ENCODE assay signal across 8 mouse cellular contexts in the genomic region with DNA sequence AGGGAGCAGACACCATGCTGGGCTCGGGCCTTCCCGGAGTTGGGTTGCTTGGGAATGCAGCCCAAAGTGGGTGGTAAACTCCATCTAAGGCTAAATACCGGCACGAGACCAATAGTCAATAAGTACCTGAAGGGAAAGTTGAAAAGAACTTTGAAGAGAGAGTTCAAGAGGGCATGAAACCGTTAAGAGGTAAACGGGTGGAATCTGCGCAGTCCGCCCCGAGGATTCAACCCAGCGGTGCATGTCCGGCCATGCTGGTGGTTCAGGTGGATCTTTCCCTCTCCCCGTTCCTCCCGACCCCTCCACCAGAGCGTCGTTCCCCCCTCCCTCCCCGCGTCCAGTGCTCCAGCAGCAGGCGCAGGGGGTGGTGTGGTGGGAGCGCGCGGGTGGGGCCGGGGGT.
A peak's percentile ranks its signal among the peaks of the same experiment; 100 is the strongest.
DNase-seq lines count a peak whose midpoint lies in the region; ATAC-seq lines count a peak whose summit lies in the region.

No protein-coding gene starts in this region.

- no peaks in the 10 kb centered on the region for H3K27me3 ChIP-seq in hindbrain, embryonic 10.5 days (ENCODE audit: insufficient read depth, poor library complexity, severe bottlenecking)
- no peaks in the 10 kb centered on the region for H3K27me3 ChIP-seq in limb, embryonic 11.5 days (ENCODE audit: control insufficient read depth, insufficient read depth, low read length)
- no peaks in the 10 kb centered on the region for H3K27me3 ChIP-seq in midbrain, embryonic 12.5 days

- intact Hi-C loops in left cerebral cortex, postnatal 36 days (cut with DNase I): no loop called here

- no peak overlapping the region for H3K27ac ChIP-seq in hindbrain, embryonic 10.5 days
- no peak overlapping the region for H3K27ac ChIP-seq in limb, embryonic 11.5 days (replicated peaks; ENCODE audit: low read depth, low read length)
- no peak overlapping the region for H3K27ac ChIP-seq in midbrain, embryonic 12.5 days (replicated peaks)

- H3K4me1 ChIP-seq in hindbrain, embryonic 10.5 days (replicated peaks): no peaks in the 10 kb centered on the region
- no peaks in the 10 kb centered on the region for H3K4me1 ChIP-seq in limb, embryonic 11.5 days (ENCODE audit: control insufficient read depth, insufficient read depth, low read length)
- no peaks in the 10 kb centered on the region for H3K4me1 ChIP-seq in midbrain, embryonic 12.5 days

- no peak overlapping the region for H3K4me2 ChIP-seq in limb, embryonic 11.5 days (ENCODE audit: low read depth, severe bottlenecking)
- no peak overlapping the region for H3K4me2 ChIP-seq in midbrain, embryonic 12.5 days (replicated peaks)

- no peak overlapping the region for H3K4me3 ChIP-seq in hindbrain, embryonic 10.5 days
- H3K4me3 ChIP-seq in limb, embryonic 11.5 days (ENCODE audit: low read depth, low read length): no peak overlapping the region
- H3K4me3 ChIP-seq in midbrain, embryonic 12.5 days: no peak overlapping the region

- H3K9ac ChIP-seq in limb, embryonic 11.5 days (ENCODE audit: low read length): no peak overlapping the region
- no peak overlapping the region for H3K9ac ChIP-seq in midbrain, embryonic 12.5 days (replicated peaks)

- peaks cover 24% of the 10 kb centered on the region for H3K9me3 ChIP-seq in hindbrain, embryonic 10.5 days
- H3K9me3 ChIP-seq in limb, embryonic 11.5 days (ENCODE audit: control insufficient read depth, low read length): peaks cover 8% of the 10 kb centered on the region
- peaks cover 17% of the 10 kb centered on the region for H3K9me3 ChIP-seq in midbrain, embryonic 12.5 days

- peak; percentile 98 for ATAC-seq in limb, embryonic 11.5 days (ENCODE audit: insufficient number of reproducible peaks, low FRiP score, low TSS enrichment, low read depth)
- ATAC-seq in midbrain, embryonic 12.5 days (ENCODE audit: low FRiP score, low read depth): peak; percentile 95

- H3K36me3 ChIP-seq in hindbrain, embryonic 10.5 days: no peaks in the 10 kb centered on the region
- H3K36me3 ChIP-seq in limb, embryonic 11.5 days (ENCODE audit: control insufficient read depth, insufficient read depth, low read length): no peaks in the 10 kb centered on the region
- H3K36me3 ChIP-seq in midbrain, embryonic 12.5 days: no peaks in the 10 kb centered on the region

- DNase-seq in left cerebral cortex, adult 18-20 months (ENCODE audit: low spot score in 2 of 2): peak; percentile 58 to 79
- no peak for DNase-seq in left cerebral cortex, postnatal 36 days (ENCODE audit: low spot score in 2 of 2)
- DNase-seq in brain, adult 2 months (ENCODE audit: low read depth, low spot score): peak; percentile 91
- peak; percentile 3 for DNase-seq in fibroblast of lung, adult 2 months (ENCODE audit: low read depth)
- peak; percentile 67 for DNase-seq in hindbrain, embryonic 10.5 days (ENCODE audit: low spot score)
- DNase-seq in limb, embryonic 11.5 days (ENCODE audit: low spot score): peak; percentile 82
- peak; percentile 44 for DNase-seq in testis, postnatal 14 days (ENCODE audit: low spot score)

- 59% methylated on average over 22 of the region's 22 CpGs for WGBS in hindbrain, embryonic 10.5 days
- 50% methylated on average over 22 of the region's 22 CpGs for WGBS in limb, embryonic 11.5 days
- WGBS in midbrain, embryonic 12.5 days: 60% methylated on average over 22 of the region's 22 CpGs

Comparison
In these comparisons a context has a peak if more than half of its experiments do, and no peak if none do; other contexts are left out.
1. DNase-seq: peak in left cerebral cortex, adult 18-20 months (2 of 2), brain, adult 2 months (single experiment), fibroblast of lung, adult 2 months (single experiment), hindbrain, embryonic 10.5 days (single experiment), limb, embryonic 11.5 days (single experiment) and testis, postnatal 14 days (single experiment); none in left cerebral cortex, postnatal 36 days (0 of 2).